Mouse (Mus musculus): Measurements from ENCODE around the gene Zfp85. TPM values are rescaled to one million over a fixed set of nuclear protein-coding genes. Genes with fewer than 3 reads are reported as not detected.
"Not testable (repeated sequence)": the region's sequence is repeated elsewhere in the genome, so short reads cannot be mapped to it uniquely, and the experiment has no call there.

Gene Zfp85
- total RNA-seq (2021), result 1 to 10 TPM; 5.5 to 6.9 TPM
- long read RNA-seq, partial matches to known transcripts, result 0 of 2 reads
- long read RNA-seq, other reads (novel, unspliced or antisense), result 1 of 2 reads

GRCm38 (mm10) chr13:67754333-67755306 is at the start of gene Zfp85:
TSS of gene Zfp85 (minus strand) at chr13:67755228.
- peak; percentile 51 to 61 for DNase-seq (ENCODE audit: low spot score in 2 of 2)

DNA sequence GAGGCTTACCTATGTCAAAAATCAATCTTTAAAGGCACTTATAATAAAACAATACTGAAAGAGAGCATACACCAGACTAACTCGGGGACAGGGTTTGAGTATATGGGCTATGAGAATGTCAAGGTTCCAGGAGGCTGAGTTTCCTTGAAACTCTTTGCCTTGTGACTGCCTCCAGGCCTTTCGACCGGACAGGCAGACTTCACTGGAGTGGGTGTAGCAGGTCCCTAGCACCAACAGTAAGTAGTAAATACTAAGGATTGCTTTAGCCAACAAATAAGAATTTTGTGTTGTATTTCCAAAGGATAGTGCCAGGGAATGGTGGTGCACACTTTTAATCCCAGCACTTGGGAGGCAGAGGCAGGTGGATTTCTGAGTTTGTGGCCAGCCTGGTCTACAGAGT is 44.1 kb upstream of the Zfp85 start:
- DNase-seq (ENCODE audit: low spot score in 2 of 2), result not testable (repeated sequence)

DNA sequence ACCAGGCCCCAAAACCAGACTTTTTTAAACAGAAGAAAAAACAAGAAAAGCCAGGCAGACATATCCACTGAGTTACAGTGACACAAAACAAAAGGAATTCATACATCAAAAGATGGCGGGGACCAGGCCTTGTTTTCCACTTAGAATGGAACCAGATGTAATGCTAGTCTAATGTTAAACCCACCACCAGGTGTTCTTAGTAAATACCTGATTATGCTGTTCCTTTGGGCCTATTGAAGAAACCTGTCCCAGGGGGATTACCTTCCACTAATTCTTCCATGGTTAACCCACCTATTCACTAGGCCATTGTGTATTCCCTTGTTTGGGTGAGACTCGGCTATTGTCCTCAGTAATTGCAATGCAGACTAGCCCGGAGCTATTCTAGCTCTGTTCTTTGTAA is 43.6 kb upstream of the Zfp85 start:
- DNase-seq (ENCODE audit: low spot score in 2 of 2), result no peak

GRCm38 (mm10) chr13:67791921-67792455 is 37.0 kb upstream of the Zfp85 start:
- no peak for DNase-seq (ENCODE audit: low spot score in 2 of 2)

GRCm38 (mm10) chr13:67779265-67780221 is 24.5 kb upstream of the Zfp85 start, which contains the start of gene Zfp493:
TSS of gene Zfp493 (plus strand) at chr13:67779693.
- peak; percentile 49 to 64 for DNase-seq (ENCODE audit: low spot score in 2 of 2)

DNA sequence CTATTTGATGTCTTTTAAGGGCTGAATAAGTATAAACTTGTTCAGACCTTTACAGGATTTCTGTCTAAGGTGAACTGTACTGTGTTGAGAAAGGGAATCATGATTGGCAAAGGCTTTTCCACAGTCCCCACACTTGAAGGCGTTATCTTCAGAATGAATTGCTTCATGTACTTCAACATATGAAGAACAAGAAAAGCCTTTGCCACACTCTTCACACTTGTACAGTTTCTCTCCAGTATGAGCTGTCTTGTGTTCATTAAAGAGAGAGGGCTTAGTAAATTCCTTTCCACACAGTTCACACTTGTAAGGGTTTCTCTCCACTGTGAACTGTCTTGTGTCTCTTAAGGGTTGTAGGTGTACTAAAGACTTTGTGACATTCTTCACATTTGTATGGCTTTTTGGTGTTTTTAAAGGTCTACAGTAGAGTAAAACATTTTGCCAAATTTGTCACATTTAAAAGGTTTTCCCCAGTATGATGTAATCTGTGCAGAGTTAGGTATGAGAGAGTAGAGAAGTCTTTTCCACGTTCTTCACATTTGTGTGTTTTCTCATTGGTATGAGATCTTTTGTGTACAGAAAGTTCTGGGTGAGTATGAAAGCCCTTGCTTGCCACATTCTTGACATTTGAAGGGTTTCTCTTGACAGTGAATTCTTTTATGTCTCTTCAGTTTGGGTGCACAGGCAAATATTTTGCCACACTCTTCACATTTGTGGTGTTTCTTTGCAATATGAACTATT is 8.2 kb upstream of the Zfp85 start:
- no peak for DNase-seq (ENCODE audit: low spot score in 2 of 2)

DNA sequence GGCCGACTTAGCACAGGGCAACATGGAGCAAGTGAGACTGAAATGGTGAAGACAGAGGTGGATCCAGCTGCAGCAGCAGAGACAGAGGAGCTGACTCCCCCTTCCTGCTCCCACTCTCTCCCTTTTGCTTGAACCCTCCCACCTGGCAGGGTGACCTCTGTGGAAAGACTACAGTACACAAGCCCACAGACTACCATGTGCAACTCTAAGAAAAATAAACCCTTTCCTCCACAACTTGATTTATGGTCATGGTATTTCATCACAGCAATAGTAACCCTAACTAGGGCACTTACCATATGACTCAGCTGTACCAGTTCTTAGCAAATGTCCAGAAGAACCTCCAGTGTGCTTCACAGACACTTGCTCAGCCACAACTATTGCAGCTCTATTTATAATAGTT is 4.9 kb upstream of the Zfp85 start:
- DNase-seq (ENCODE audit: low spot score in 2 of 2), result no peak

- no peak for DNase-seq (ENCODE audit: low spot score in 2 of 2)
Observed at GRCm38 (mm10) chr13:67755761-67756160, 733 bp upstream of the Zfp85 start.

GRCm38 (mm10) chr13:67743896-67744295 is 11.1 kb downstream of the Zfp85 start:
- DNase-seq (ENCODE audit: low spot score in 2 of 2), result no peak

DNA sequence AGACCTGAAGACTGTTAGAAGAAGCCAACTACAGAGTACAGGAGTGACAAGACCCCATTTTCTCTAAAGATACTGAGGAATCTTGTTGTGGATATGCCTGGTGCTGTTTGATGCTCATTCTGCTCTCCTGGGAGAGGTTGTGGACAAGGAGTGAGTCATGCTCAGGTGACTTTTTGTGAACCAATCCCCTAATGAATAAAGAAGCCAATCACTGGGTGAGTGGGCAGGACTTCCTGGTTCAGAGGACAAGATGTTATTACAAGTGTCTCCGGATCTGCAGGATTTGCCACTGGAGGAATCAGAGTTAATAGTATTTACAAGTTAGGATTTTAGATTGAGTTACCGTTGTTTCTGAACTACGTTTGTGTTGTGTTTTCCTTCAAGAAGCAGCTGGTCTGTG is 12.1 kb downstream of the Zfp85 start:
- DNase-seq (ENCODE audit: low spot score in 2 of 2), result no peak

GRCm38 (mm10) chr13:67734391-67734790 is 20.6 kb downstream of the Zfp85 start:
- not testable (repeated sequence) for DNase-seq (ENCODE audit: low spot score in 2 of 2)

GRCm38 (mm10) chr13:67729441-67729840 is 25.6 kb downstream of the Zfp85 start:
- peak; percentile 19 to 26 for DNase-seq (ENCODE audit: low spot score in 2 of 2)

- DNase-seq (ENCODE audit: low spot score in 2 of 2), result peak; percentile 40 to 62
Observed at GRCm38 (mm10) chr13:67728641-67729318, 26.2 kb downstream of the Zfp85 start, which contains the start of gene Zfp65. TSS of gene Zfp65 (minus strand) at chr13:67729173.

GRCm38 (mm10) chr13:67728106-67728505 is 26.9 kb downstream of the Zfp85 start:
- DNase-seq (ENCODE audit: low spot score in 2 of 2), result no peak

- DNase-seq (ENCODE audit: low spot score in 2 of 2), result not testable (repeated sequence)
Observed at GRCm38 (mm10) chr13:67725331-67725730, 29.7 kb downstream of the Zfp85 start.

DNA sequence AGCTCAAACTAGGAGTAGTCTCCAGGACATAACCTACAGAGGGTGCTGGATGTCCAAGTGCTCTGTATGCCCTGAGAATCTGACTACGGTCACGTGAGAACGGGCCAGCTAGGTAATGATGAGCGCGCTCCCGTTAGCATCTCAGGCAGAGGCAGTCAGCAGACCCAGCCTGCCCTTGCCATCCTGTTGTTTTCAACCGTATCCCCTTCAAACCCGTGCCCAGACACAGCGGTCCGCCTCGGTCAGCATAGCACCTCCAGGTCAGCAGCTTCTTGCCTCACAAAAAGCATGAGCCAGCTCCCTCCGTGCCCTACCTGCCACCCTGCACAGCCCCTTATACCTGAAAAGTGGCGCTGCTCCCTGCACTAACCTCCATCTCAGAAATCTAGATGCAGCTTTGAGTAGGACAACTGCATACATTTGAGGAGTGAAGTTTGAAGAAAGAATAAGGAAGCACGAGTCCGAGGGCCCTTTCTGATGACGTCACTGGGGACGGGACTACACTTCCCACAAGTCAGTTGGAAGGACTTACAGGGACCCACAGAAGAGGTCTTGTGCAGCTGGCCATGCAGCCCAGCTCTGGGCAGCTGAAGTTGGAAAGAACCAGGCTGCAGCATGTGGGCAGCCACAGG is 31.1 kb downstream of the Zfp85 start:
- peak; percentile 83 to 85 for DNase-seq (ENCODE audit: low spot score in 2 of 2)

All from layer of hippocampus, postnatal 10 days (tissue).